Mouse (Mus musculus): ENCODE results near the gene Dclk3. TPM values are rescaled to one million over a fixed set of nuclear protein-coding genes. Genes with fewer than 3 reads are reported as not detected.

The Dclk3 gene
- polyA plus RNA-seq, 1 experiment from 2014 or later, result 12.2 TPM

DNA sequence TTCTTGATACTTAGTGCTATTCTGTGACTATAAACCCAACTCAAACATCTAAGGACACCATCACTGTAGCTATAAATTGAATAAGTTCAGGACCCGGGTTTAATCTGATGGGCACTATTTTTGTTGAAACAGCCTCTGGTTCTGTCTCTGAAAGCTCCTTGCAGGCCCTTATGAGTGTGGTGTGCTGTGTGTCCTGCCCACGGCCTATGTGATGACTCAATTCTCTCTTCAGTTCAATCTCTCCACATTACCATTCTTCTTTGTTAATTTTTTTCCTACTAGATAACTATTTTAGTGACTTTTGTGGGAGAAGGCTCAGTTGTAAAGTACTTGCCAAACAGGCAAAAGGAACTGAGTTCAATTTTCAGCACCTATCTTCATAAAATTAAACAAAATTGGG is 7.3 kb downstream of the Dclk3 start:
- 0 out of 2 replicates have a peak, but pooled peaks cover 2% of the 10 kb centered on the region for H3K4me1 ChIP-seq
- H3K9ac ChIP-seq (replicated peaks), result no peak overlapping the region
- H3K36me3 ChIP-seq, result no peaks in the 10 kb centered on the region
- no peak for ATAC-seq (ENCODE audit: low FRiP score)
- no peaks in the 10 kb centered on the region for H3K9me3 ChIP-seq (replicated peaks)
- 84% methylated on average over 2 of the region's 2 CpGs for WGBS
- no peaks in the 10 kb centered on the region for H3K27me3 ChIP-seq (replicated peaks)
- no peak overlapping the region for H3K4me2 ChIP-seq
- no peak overlapping the region for H3K27ac ChIP-seq (replicated peaks)
- no peak overlapping the region for H3K4me3 ChIP-seq (replicated peaks)

GRCm38 (mm10) chr9:111448976-111449375 is 10.1 kb downstream of the Dclk3 start:
- H3K4me3 ChIP-seq (replicated peaks), result no peak overlapping the region
- 73% methylated on average over 2 of the region's 2 CpGs for WGBS
- ATAC-seq (ENCODE audit: low FRiP score), result no peak
- no peaks in the 10 kb centered on the region for H3K36me3 ChIP-seq
- 0 out of 2 replicates have a peak, but pooled peaks cover 2% of the 10 kb centered on the region for H3K4me1 ChIP-seq
- no peak overlapping the region for H3K4me2 ChIP-seq
- no peak overlapping the region for H3K27ac ChIP-seq (replicated peaks)
- no peaks in the 10 kb centered on the region for H3K9me3 ChIP-seq (replicated peaks)
- no peaks in the 10 kb centered on the region for H3K27me3 ChIP-seq (replicated peaks)
- no peak overlapping the region for H3K9ac ChIP-seq (replicated peaks)

DNA sequence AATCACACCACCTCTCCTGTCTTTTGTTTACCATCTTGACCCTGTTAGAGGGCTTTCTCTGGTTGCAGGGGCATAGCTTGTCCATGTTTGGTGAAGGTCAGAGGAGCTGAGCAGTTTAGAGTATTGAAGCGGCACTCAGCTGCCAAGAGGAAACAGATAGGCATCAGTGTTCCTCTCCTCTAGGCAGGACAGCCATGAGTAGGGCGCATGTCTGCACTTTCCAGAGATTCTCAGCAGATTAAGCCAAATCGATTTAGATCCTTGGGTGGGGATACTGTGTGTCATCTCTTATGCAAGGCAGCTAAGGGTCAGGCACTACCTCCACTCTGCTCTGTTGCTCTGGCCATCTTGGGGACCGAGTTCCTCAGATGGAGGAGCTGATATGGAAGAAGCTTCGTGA is 11.0 kb downstream of the Dclk3 start:
- Histone ChIP-seq H3K4me3 (replicated peaks) (no peak overlapping the region), H3K4me2 (no peak overlapping the region), H3K27me3 (replicated peaks) (no peaks in the 10 kb centered on the region), H3K36me3 (no peaks in the 10 kb centered on the region), H3K27ac (replicated peaks) (no peak overlapping the region), H3K4me1 (0 out of 2 replicates have a peak, but pooled peaks cover 2% of the 10 kb centered on the region), H3K9ac (replicated peaks) (no peak overlapping the region), H3K9me3 (replicated peaks) (no peaks in the 10 kb centered on the region)
- 86% methylated on average over 5 of the region's 5 CpGs for WGBS
- no peak for ATAC-seq (ENCODE audit: low FRiP score)

GRCm38 (mm10) chr9:111450853-111451404 is 12.0 kb downstream of the Dclk3 start:
- WGBS, result 83% methylated on average over 12 of the region's 12 CpGs
- ATAC-seq (ENCODE audit: low FRiP score), result no peak

DNA sequence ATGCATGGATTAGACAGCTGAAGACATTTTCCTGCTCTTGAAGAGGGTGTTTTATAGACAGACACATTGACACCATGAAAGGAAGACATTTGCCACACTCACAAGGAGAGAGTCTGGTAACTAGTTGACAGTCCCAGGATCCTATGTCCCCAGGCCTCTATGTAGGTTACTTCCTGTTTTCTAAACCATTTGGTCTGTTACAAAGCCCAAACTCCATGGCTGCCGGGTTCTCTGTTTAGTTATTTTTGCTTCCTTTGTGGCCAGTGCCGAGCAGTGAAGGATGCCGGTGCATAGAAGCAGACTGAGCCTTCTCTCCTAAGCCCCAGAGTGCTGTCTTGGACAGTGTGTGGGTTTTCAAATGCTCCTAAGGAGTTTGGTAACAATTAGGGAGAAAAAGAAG is 15.0 kb downstream of the Dclk3 start:
- no peak for ATAC-seq (ENCODE audit: low FRiP score)
- no peak overlapping the region for H3K27ac ChIP-seq (replicated peaks)
- no peak overlapping the region for H3K4me2 ChIP-seq
- H3K36me3 ChIP-seq, result no peaks in the 10 kb centered on the region
- H3K9me3 ChIP-seq (replicated peaks), result no peaks in the 10 kb centered on the region
- WGBS, result 62% methylated on average over 3 of the region's 3 CpGs
- no peaks in the 10 kb centered on the region for H3K4me1 ChIP-seq
- no peak overlapping the region for H3K4me3 ChIP-seq (replicated peaks)
- H3K9ac ChIP-seq (replicated peaks), result no peak overlapping the region
- H3K27me3 ChIP-seq (replicated peaks), result no peaks in the 10 kb centered on the region

More at GRCm38 (mm10) chr9:111450853-111451404, 12.0 kb downstream of the Dclk3 start:
- H3K4me2 ChIP-seq, result no peak overlapping the region
- no peak overlapping the region for H3K4me3 ChIP-seq (replicated peaks)
- 0 out of 2 replicates have a peak, but pooled peaks cover 2% of the 10 kb centered on the region for H3K4me1 ChIP-seq
- no peaks in the 10 kb centered on the region for H3K36me3 ChIP-seq
- H3K27me3 ChIP-seq (replicated peaks), result no peaks in the 10 kb centered on the region
- no peaks in the 10 kb centered on the region for H3K9me3 ChIP-seq (replicated peaks)
- no peak overlapping the region for H3K9ac ChIP-seq (replicated peaks)
- H3K27ac ChIP-seq (replicated peaks), result no peak overlapping the region

GRCm38 (mm10) chr9:111457176-111457935 is 18.5 kb downstream of the Dclk3 start:
- no peak overlapping the region for H3K27ac ChIP-seq (replicated peaks)
- H3K4me3 ChIP-seq (replicated peaks), result no peak overlapping the region
- H3K27me3 ChIP-seq (replicated peaks), result no peaks in the 10 kb centered on the region
- WGBS, result 73% methylated on average over 10 of the region's 10 CpGs
- H3K4me2 ChIP-seq, result no peak overlapping the region
- H3K4me1 ChIP-seq, result peaks cover 17% of the 10 kb centered on the region
- H3K9ac ChIP-seq (replicated peaks), result no peak overlapping the region
- no peaks in the 10 kb centered on the region for H3K9me3 ChIP-seq (replicated peaks)
- no peaks in the 10 kb centered on the region for H3K36me3 ChIP-seq
- no peak for ATAC-seq (ENCODE audit: low FRiP score)

- Histone ChIP-seq H3K4me1 (peaks cover 19% of the 10 kb centered on the region), H3K27ac (replicated peaks) (no peak overlapping the region), H3K27me3 (replicated peaks) (no peaks in the 10 kb centered on the region), H3K9me3 (replicated peaks) (no peaks in the 10 kb centered on the region), H3K36me3 (no peaks in the 10 kb centered on the region), H3K4me2 (no peak overlapping the region), H3K9ac (replicated peaks) (no peak overlapping the region), H3K4me3 (replicated peaks) (no peak overlapping the region)
- ATAC-seq (ENCODE audit: low FRiP score), result no peak
- WGBS, result 49% methylated on average over 4 of the region's 4 CpGs
Observed at GRCm38 (mm10) chr9:111457936-111458310, 19.0 kb downstream of the Dclk3 start.

DNA sequence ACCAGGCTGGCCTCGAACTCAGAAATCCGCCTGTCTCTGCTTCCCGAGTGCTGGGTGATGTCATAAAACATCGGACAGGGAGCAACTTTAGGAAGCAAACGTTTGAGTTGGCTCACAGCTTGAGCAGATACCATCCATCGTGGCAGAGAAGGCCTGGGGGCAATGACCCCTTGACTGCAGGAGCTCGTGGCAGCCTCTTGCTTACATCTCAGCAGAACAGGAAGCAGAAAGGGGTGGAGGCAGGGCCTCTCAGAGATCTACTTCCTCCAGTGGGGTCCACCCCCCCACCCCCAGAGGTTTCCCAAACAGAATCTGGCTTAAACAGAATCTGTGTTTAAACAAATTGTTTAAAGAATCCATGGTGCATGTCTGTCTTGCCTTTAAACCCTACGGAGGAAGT is 20.6 kb downstream of the Dclk3 start:
- Histone ChIP-seq H3K9me3 (replicated peaks) (no peaks in the 10 kb centered on the region), H3K27me3 (replicated peaks) (no peaks in the 10 kb centered on the region), H3K27ac (replicated peaks) (no peak overlapping the region), H3K4me1 (peaks cover 19% of the 10 kb centered on the region), H3K4me3 (replicated peaks) (no peak overlapping the region), H3K9ac (replicated peaks) (no peak overlapping the region), H3K36me3 (no peaks in the 10 kb centered on the region), H3K4me2 (no peak overlapping the region)
- no peak for ATAC-seq (ENCODE audit: low FRiP score)
- WGBS, result 72% methylated on average over 8 of the region's 8 CpGs

GRCm38 (mm10) chr9:111460201-111460814 is 21.4 kb downstream of the Dclk3 start:
- peak; percentile 45; the same call in 1 of the 2 replicates for ATAC-seq (ENCODE audit: low FRiP score)
- H3K4me1 ChIP-seq, result peaks cover 19% of the 10 kb centered on the region
- H3K9ac ChIP-seq (replicated peaks), result no peak overlapping the region
- no peak overlapping the region for H3K4me3 ChIP-seq (replicated peaks)
- no peak overlapping the region for H3K27ac ChIP-seq (replicated peaks)
- no peaks in the 10 kb centered on the region for H3K27me3 ChIP-seq (replicated peaks)
- no peaks in the 10 kb centered on the region for H3K36me3 ChIP-seq
- WGBS, result 19% methylated on average over 6 of the region's 6 CpGs
- H3K4me2 ChIP-seq, result no peak overlapping the region
- no peaks in the 10 kb centered on the region for H3K9me3 ChIP-seq (replicated peaks)

GRCm38 (mm10) chr9:111461415-111462103 is 22.7 kb downstream of the Dclk3 start:
- Histone ChIP-seq H3K4me1 (peaks cover 19% of the 10 kb centered on the region), H3K36me3 (no peaks in the 10 kb centered on the region), H3K27ac (replicated peaks) (no peak overlapping the region), H3K9me3 (replicated peaks) (no peaks in the 10 kb centered on the region), H3K9ac (replicated peaks) (no peak overlapping the region), H3K4me2 (no peak overlapping the region), H3K27me3 (replicated peaks) (no peaks in the 10 kb centered on the region), H3K4me3 (replicated peaks) (no peak overlapping the region)
- 71% methylated on average over 10 of the region's 10 CpGs for WGBS
- no peak for ATAC-seq (ENCODE audit: low FRiP score)

GRCm38 (mm10) chr9:111465666-111466065 is 26.8 kb downstream of the Dclk3 start:
- H3K9me3 ChIP-seq (replicated peaks), result no peaks in the 10 kb centered on the region
- 79% methylated on average over 6 of the region's 6 CpGs for WGBS
- H3K27me3 ChIP-seq (replicated peaks), result no peaks in the 10 kb centered on the region
- ATAC-seq (ENCODE audit: low FRiP score), result no peak
- no peak overlapping the region for H3K4me3 ChIP-seq (replicated peaks)
- peaks cover 12% of the 10 kb centered on the region; the same call in 1 of the 2 replicates for H3K4me1 ChIP-seq
- H3K36me3 ChIP-seq, result peaks cover 3% of the 10 kb centered on the region; the same call in 1 of the 2 replicates
- no peak overlapping the region for H3K27ac ChIP-seq (replicated peaks)
- no peak overlapping the region for H3K4me2 ChIP-seq
- H3K9ac ChIP-seq (replicated peaks), result no peak overlapping the region

Measured in neural tube, embryonic 15.5 days (tissue).